Mouse (Mus musculus) C2C12 (cell line): ENCODE measurements at regions not wholly inside any gene's neighbourhood (a gene's known extent, or its start where the extent isn't known, plus 50 kb on each side); places are given as distances from the start of the nearest gene placed in this dataset.
A peak's percentile ranks its signal among the peaks of the same experiment; 100 is the strongest.

Source experiments
- H3K27me3 ChIP-seq: one replicate; pipeline ENCODE4 v1.6.1; 2011; ENCODE audit not compliant: control insufficient read depth, insufficient read depth, insufficient read length
- H3K36me3 ChIP-seq: one replicate; pipeline ENCODE4 v1.6.1; 2011; ENCODE audit not compliant: control insufficient read depth, insufficient read depth
- H3K4me3 ChIP-seq: one replicate; pipeline ENCODE4 v1.5.1; 2011; ENCODE audit warnings: mild to moderate bottlenecking, control low read depth; ENCODE audit not compliant: poor library complexity, insufficient read depth, severe bottlenecking
- H3K79me2 ChIP-seq: one replicate; pipeline ENCODE4 v1.6.1; 2011; ENCODE audit not compliant: control insufficient read depth, insufficient read depth
- H3K79me3 ChIP-seq: one replicate; pipeline ENCODE4 v1.6.1; 2011; ENCODE audit warnings: low read depth, control low read depth
- H3ac ChIP-seq: one replicate; pipeline ENCODE3; 2011; ENCODE audit warnings: low read depth; ENCODE audit not compliant: control insufficient read depth, insufficient read length
- CEBPB ChIP-seq: IDR thresholded peaks from one replicate; pipeline ENCODE4 v1.6.1; 2011; ENCODE audit warnings: low read depth, mild to moderate bottlenecking, control low read depth, moderate library complexity
- CTCF ChIP-seq: IDR thresholded peaks from one replicate; pipeline ENCODE4 v1.5.1; 2011; ENCODE audit not compliant: control insufficient read depth, insufficient read depth, insufficient read length
- FOSL1 ChIP-seq: IDR thresholded peaks from one replicate; pipeline ENCODE4 v1.8.0; 2011; ENCODE audit warnings: mild to moderate bottlenecking, low read length; ENCODE audit not compliant: poor library complexity, insufficient read depth, severe bottlenecking
- MAX ChIP-seq: IDR thresholded peaks from one replicate; pipeline ENCODE4 v1.6.1; 2011; ENCODE audit warnings: mild to moderate bottlenecking, control low read depth
- MYOD1 ChIP-seq: IDR thresholded peaks from one replicate; pipeline ENCODE4 v1.6.1; 2011; ENCODE audit warnings: low read depth; ENCODE audit not compliant: control insufficient read depth, insufficient read length
- MYOG ChIP-seq: IDR thresholded peaks from one replicate; pipeline ENCODE4 v1.6.1; 2011; ENCODE audit not compliant: control insufficient read depth, insufficient read length; ENCODE audit errors: extremely low read depth
- USF1 ChIP-seq: IDR thresholded peaks from one replicate; pipeline ENCODE4 v1.6.1; 2011; ENCODE audit warnings: low read depth, mild to moderate bottlenecking, control low read depth, moderate library complexity

- no peak overlapping the region for H3ac ChIP-seq
- no peaks in the 10 kb centered on the region for H3K27me3 ChIP-seq
- TF ChIP-seq FOSL1, result no peak
- no peak for TF ChIP-seq USF1
- TF ChIP-seq MAX, result no peak
- TF ChIP-seq MYOG, result no peak
- no peak for TF ChIP-seq CEBPB
- peak; percentile 58 for TF ChIP-seq CTCF
- no peak for TF ChIP-seq MYOD1
- no peaks in the 10 kb centered on the region for H3K79me3 ChIP-seq
- no peaks in the 10 kb centered on the region for H3K79me2 ChIP-seq
- no peak overlapping the region for H3K4me3 ChIP-seq
- no peaks in the 10 kb centered on the region for H3K36me3 ChIP-seq
Measured at GRCm38 (mm10) chr17:14516097-14516496, 177.9 kb downstream of the Thbs2 start.

- Histone ChIP-seq H3K79me3 (no peaks in the 10 kb centered on the region), H3K27me3 (no peaks in the 10 kb centered on the region), H3K79me2 (no peaks in the 10 kb centered on the region), H3ac (no peak overlapping the region), H3K4me3 (no peak overlapping the region), H3K36me3 (no peaks in the 10 kb centered on the region)
- TF ChIP-seq FOSL1 (no peak), MYOD1 (no peak), USF1 (no peak), MAX (no peak), CEBPB (no peak), MYOG (no peak), CTCF (no peak)
Measured at GRCm38 (mm10) chr17:14513454-14513853, 180.6 kb downstream of the Thbs2 start.

GRCm38 (mm10) chr17:14510486-14510885, 183.5 kb downstream of the Thbs2 start:
- H3K79me2 ChIP-seq, result no peaks in the 10 kb centered on the region
- no peaks in the 10 kb centered on the region for H3K27me3 ChIP-seq
- no peaks in the 10 kb centered on the region for H3K36me3 ChIP-seq
- H3K79me3 ChIP-seq, result no peaks in the 10 kb centered on the region
- H3ac ChIP-seq, result no peak overlapping the region
- TF ChIP-seq MYOD1 (no peak), USF1 (no peak), MAX (no peak), MYOG (no peak)
- H3K4me3 ChIP-seq, result no peak overlapping the region

GRCm38 (mm10) chr17:14507111-14507510, 186.9 kb downstream of the Thbs2 start:
- no peak for TF ChIP-seq CEBPB
- no peak for TF ChIP-seq MYOD1
- no peak for TF ChIP-seq CTCF
- no peak for TF ChIP-seq MYOG
- TF ChIP-seq FOSL1, result no peak
- no peak for TF ChIP-seq USF1
- no peak for TF ChIP-seq MAX
- H3K79me3 ChIP-seq, result no peaks in the 10 kb centered on the region
- H3K27me3 ChIP-seq, result no peaks in the 10 kb centered on the region
- no peak overlapping the region for H3K4me3 ChIP-seq
- no peaks in the 10 kb centered on the region for H3K79me2 ChIP-seq
- no peaks in the 10 kb centered on the region for H3K36me3 ChIP-seq
- no peak overlapping the region for H3ac ChIP-seq

GRCm38 (mm10) chr17:14506123-14506522, 187.9 kb downstream of the Thbs2 start:
- H3K36me3 ChIP-seq, result no peaks in the 10 kb centered on the region
- H3ac ChIP-seq, result no peak overlapping the region
- no peak overlapping the region for H3K4me3 ChIP-seq
- no peaks in the 10 kb centered on the region for H3K27me3 ChIP-seq
- no peaks in the 10 kb centered on the region for H3K79me3 ChIP-seq
- H3K79me2 ChIP-seq, result no peaks in the 10 kb centered on the region
- no peak for TF ChIP-seq CEBPB
- TF ChIP-seq MAX, result no peak

- no peaks in the 10 kb centered on the region for H3K27me3 ChIP-seq
- no peaks in the 10 kb centered on the region for H3K79me2 ChIP-seq
- no peak overlapping the region for H3ac ChIP-seq
- no peaks in the 10 kb centered on the region for H3K79me3 ChIP-seq
- TF ChIP-seq USF1 (no peak), MYOD1 (peak; percentile 76)
- no peaks in the 10 kb centered on the region for H3K36me3 ChIP-seq
- H3K4me3 ChIP-seq, result no peak overlapping the region
Measured at GRCm38 (mm10) chr17:14505415-14505814, 188.6 kb downstream of the Thbs2 start.

GRCm38 (mm10) chr17:14503670-14504069, 190.4 kb downstream of the Thbs2 start:
- no peak for TF ChIP-seq MYOD1
- no peak for TF ChIP-seq MYOG
- TF ChIP-seq CEBPB, result no peak
- TF ChIP-seq MAX, result no peak
- TF ChIP-seq CTCF, result no peak
- TF ChIP-seq FOSL1, result no peak
- no peak for TF ChIP-seq USF1
- no peaks in the 10 kb centered on the region for H3K79me2 ChIP-seq
- no peaks in the 10 kb centered on the region for H3K27me3 ChIP-seq
- H3ac ChIP-seq, result no peak overlapping the region
- H3K36me3 ChIP-seq, result no peaks in the 10 kb centered on the region
- no peaks in the 10 kb centered on the region for H3K79me3 ChIP-seq
- H3K4me3 ChIP-seq, result no peak overlapping the region
